Mouse (Mus musculus) embryonic facial prominence, embryonic 15.5 days (tissue): ENCODE data around the gene Slc45a3. TPM values are rescaled to one million over a fixed set of nuclear protein-coding genes. Genes with fewer than 3 reads are reported as not detected.
A peak's percentile ranks its signal among the peaks of the same experiment; 100 is the strongest.

ENCODE experiments used
- ATAC-seq: fragments of 200-750 bp; cut with Nextera tagmentation; 2 replicates; pipeline ENCODE4 v1.8.0; 2017; ENCODE audit warnings: low read depth, moderate TSS enrichment; ENCODE audit not compliant: insufficient number of reproducible peaks, low FRiP score, low TSS enrichment
- H3K27ac ChIP-seq: fragments of 300-500 bp; sonication (generic); replicated peaks from 2 replicates; pipeline ENCODE4 v1.5.1; 2015; ENCODE audit warnings: mild to moderate bottlenecking, inconsistent platforms
- H3K27me3 ChIP-seq: fragments of 300-500 bp; sonication (generic); 2 replicates; pipeline ENCODE4 v1.6.1; 2015; ENCODE audit warnings: inconsistent platforms
- H3K36me3 ChIP-seq: fragments of 300-500 bp; sonication (generic); 2 replicates; pipeline ENCODE4 v1.6.1; 2015; ENCODE audit warnings: mild to moderate bottlenecking, inconsistent platforms
- H3K4me1 ChIP-seq: fragments of 300-500 bp; sonication (generic); 2 replicates; pipeline ENCODE4 v1.6.1; 2015; ENCODE audit warnings: inconsistent platforms
- H3K4me2 ChIP-seq: fragments of 300-500 bp; sonication (generic); replicated peaks from 2 replicates; pipeline ENCODE4 v1.6.1; 2015; ENCODE audit warnings: mild to moderate bottlenecking, inconsistent platforms
- H3K4me3 ChIP-seq: fragments of 300-500 bp; sonication (generic); replicated peaks from 2 replicates; pipeline ENCODE4 v1.5.1; 2015; ENCODE audit warnings: mild to moderate bottlenecking, inconsistent platforms
- H3K9ac ChIP-seq: fragments of 300-500 bp; sonication (generic); 2 replicates; pipeline ENCODE4 v1.6.1; 2015; ENCODE audit warnings: inconsistent platforms
- H3K9me3 ChIP-seq: fragments of 300-500 bp; sonication (generic); replicated peaks from 2 replicates; pipeline ENCODE4 v1.6.1; 2016; ENCODE audit warnings: inconsistent platforms
- WGBS: fragments of 180-500 bp; shearing (Covaris S2); methylation state at CpG from one replicate; pipeline ENCODE4 v1.1.7; 2015; 5-methylcytosine and 5-hydroxymethylcytosine counted together
- polyA plus RNA-seq: library from polyadenylated mRNA; unstranded; fragments of >200 nt; fragmentation: Nextera tagmentation; extraction: Ambion mirVana; gene quantifications from 2 replicates; pipeline ENCODE4 v1.2.1, GENCODE M21; 2015

The Slc45a3 gene
- polyA plus RNA-seq, 1 experiment from 2014 or later: 13.3 TPM

- Histone ChIP-seq H3K4me1 (peaks cover 28% of the 10 kb centered on the region), H3K4me2 (peak overlapping the region; percentile 4; the same call in 1 of the 2 replicates), H3K9ac (no peak overlapping the region), H3K9me3 (no peaks in the 10 kb centered on the region), H3K27me3 (no peaks in the 10 kb centered on the region), H3K4me3 (no peak overlapping the region), H3K36me3 (peaks cover 15% of the 10 kb centered on the region; the same call in 1 of the 2 replicates), H3K27ac (0 out of 2 replicates have a peak overlapping the region, but pooled peaks have one; percentile 48)
- WGBS: 74% methylated on average over 17 of the region's 17 CpGs
- no peak for ATAC-seq
Measured at GRCm38 (mm10) chr1:132010632-132011501, 48.1 kb downstream of the Slc45a3 start.

GRCm38 (mm10) chr1:132011785-132012184 lies 49.0 kb downstream of the Slc45a3 start:
- WGBS: 79% methylated on average over 2 of the region's 2 CpGs
- Histone ChIP-seq H3K9me3 (no peaks in the 10 kb centered on the region), H3K36me3 (peaks cover 19% of the 10 kb centered on the region), H3K9ac (no peak overlapping the region), H3K4me1 (peaks cover 24% of the 10 kb centered on the region), H3K4me2 (no peak overlapping the region), H3K27me3 (no peaks in the 10 kb centered on the region), H3K27ac (no peak overlapping the region), H3K4me3 (no peak overlapping the region)
- ATAC-seq: no peak

GRCm38 (mm10) chr1:132012861-132013260 lies 50.1 kb downstream of the Slc45a3 start:
- Histone ChIP-seq H3K9ac (no peak overlapping the region), H3K4me1 (peaks cover 23% of the 10 kb centered on the region), H3K4me3 (no peak overlapping the region), H3K27me3 (no peaks in the 10 kb centered on the region), H3K4me2 (no peak overlapping the region), H3K36me3 (peaks cover 28% of the 10 kb centered on the region), H3K27ac (no peak overlapping the region), H3K9me3 (no peaks in the 10 kb centered on the region)
- ATAC-seq: no peak
- 76% methylated on average over 8 of the region's 8 CpGs for WGBS

DNA sequence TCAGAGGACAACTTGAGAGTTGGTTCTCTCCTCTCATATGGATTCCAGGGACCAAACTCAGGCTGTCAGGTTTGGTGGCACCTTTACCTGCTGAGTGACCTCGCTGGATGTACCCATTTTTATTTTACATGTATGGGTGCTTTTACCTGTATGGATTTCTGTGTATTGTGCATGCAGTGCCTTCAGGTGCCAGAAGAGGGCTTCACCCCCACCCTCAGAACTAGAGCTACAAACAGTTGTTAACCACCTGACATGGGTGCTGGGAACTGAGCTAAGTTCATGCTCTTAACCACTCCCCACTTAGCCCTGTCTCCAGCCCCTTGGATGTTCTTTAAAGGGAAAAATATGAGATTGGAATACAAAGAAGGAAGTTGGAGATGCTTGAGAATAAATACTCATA lies 52.0 kb downstream of the Slc45a3 start:
- Histone ChIP-seq H3K9ac (no peak overlapping the region), H3K4me3 (no peak overlapping the region), H3K27ac (no peak overlapping the region), H3K36me3 (peaks cover 45% of the 10 kb centered on the region), H3K4me2 (no peak overlapping the region), H3K27me3 (no peaks in the 10 kb centered on the region), H3K4me1 (peaks cover 13% of the 10 kb centered on the region), H3K9me3 (no peaks in the 10 kb centered on the region)
- WGBS: 96% methylated on average over 1 of the region's 1 CpGs
- no peak for ATAC-seq

DNA sequence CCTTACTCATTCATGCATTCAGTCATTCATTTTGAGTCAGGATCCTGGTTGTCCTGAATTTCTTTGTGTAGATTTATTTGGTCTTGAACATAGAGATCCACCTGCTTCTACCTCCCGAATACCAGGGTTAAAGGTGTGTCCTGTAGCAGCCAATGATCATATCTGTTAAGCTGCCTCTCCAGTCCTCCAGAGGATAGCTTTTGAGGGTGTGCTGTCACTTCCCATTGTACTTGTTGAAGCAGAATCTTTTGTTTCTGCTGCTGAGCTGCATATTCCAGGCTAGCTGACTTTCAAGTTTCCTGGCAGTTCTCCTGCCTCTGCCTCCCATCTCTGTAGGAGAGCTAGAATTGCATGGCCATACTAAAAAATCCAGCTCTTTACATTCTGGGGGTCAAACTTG lies 53.9 kb downstream of the Slc45a3 start:
- no peak overlapping the region for H3K27ac ChIP-seq
- ATAC-seq: no peak
- no peaks in the 10 kb centered on the region for H3K9me3 ChIP-seq
- no peak overlapping the region for H3K4me3 ChIP-seq
- H3K4me2 ChIP-seq: no peak overlapping the region
- no peak overlapping the region for H3K9ac ChIP-seq
- H3K27me3 ChIP-seq: no peaks in the 10 kb centered on the region
- no peaks in the 10 kb centered on the region for H3K4me1 ChIP-seq
- H3K36me3 ChIP-seq: peaks cover 56% of the 10 kb centered on the region
- WGBS: 90% methylated on average over 1 of the region's 1 CpGs

GRCm38 (mm10) chr1:132019876-132020275 lies 57.1 kb downstream of the Slc45a3 start:
- H3K4me3 ChIP-seq: no peak overlapping the region
- H3K27ac ChIP-seq: no peak overlapping the region
- H3K36me3 ChIP-seq: peaks cover 70% of the 10 kb centered on the region

GRCm38 (mm10) chr1:132022107-132022506 lies 59.3 kb downstream of the Slc45a3 start:
- Histone ChIP-seq H3K27ac (no peak overlapping the region), H3K9ac (no peak overlapping the region), H3K27me3 (no peaks in the 10 kb centered on the region), H3K9me3 (no peaks in the 10 kb centered on the region), H3K4me1 (no peaks in the 10 kb centered on the region), H3K36me3 (peaks cover 71% of the 10 kb centered on the region), H3K4me2 (no peak overlapping the region), H3K4me3 (no peak overlapping the region)
- no peak for ATAC-seq
- WGBS: 82% methylated on average over 3 of the region's 3 CpGs

More at GRCm38 (mm10) chr1:132019876-132020275, 57.1 kb downstream of the Slc45a3 start:
- H3K9ac ChIP-seq: no peak overlapping the region
- ATAC-seq: no peak
- no peaks in the 10 kb centered on the region for H3K4me1 ChIP-seq
- no peaks in the 10 kb centered on the region for H3K9me3 ChIP-seq
- no peak overlapping the region for H3K4me2 ChIP-seq
- no peaks in the 10 kb centered on the region for H3K27me3 ChIP-seq
- WGBS: 70% methylated on average over 7 of the region's 7 CpGs

DNA sequence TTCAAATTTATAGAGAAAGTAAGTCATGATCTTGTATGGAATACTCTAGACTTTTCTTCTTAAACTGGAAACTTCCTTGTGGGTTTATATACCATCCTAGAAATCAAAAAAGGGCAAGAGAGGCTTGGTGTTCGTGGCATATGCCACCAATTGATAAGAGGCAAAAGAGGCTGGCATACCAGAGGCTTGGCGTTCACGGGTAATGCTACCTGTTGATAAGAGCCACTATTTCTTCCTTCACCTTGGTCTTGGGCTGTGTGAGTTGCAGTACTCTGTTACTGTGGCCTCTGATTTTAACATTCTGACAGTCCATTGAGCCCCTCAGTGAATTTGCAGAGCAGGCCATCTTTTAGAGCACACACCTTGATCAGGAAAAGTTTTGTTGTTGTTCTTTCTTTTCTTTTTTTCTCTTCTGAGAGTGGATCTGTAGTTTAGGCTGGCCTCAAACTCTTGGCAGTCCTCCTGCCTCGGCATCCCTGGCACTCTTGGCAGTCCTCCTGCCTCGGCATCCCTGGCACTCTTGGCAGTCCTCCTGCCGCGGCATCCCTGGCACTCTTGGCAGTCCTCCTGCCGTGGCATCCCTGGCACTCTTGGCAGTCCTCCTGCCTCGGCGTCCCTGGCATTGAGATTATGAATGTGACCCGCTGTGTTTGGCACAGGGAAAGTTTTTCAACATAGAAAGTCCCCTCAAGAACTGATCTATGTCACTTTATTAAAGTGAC lies 64.3 kb downstream of the Slc45a3 start:
- Histone ChIP-seq H3K4me3 (no peak overlapping the region), H3K36me3 (peaks cover 62% of the 10 kb centered on the region), H3K9me3 (no peaks in the 10 kb centered on the region), H3K9ac (no peak overlapping the region), H3K4me1 (no peaks in the 10 kb centered on the region; the same call in 1 of the 2 replicates), H3K4me2 (no peak overlapping the region), H3K27me3 (no peaks in the 10 kb centered on the region), H3K27ac (no peak overlapping the region)
- ATAC-seq: no peak
- WGBS: 90% methylated on average over 11 of the region's 11 CpGs

DNA sequence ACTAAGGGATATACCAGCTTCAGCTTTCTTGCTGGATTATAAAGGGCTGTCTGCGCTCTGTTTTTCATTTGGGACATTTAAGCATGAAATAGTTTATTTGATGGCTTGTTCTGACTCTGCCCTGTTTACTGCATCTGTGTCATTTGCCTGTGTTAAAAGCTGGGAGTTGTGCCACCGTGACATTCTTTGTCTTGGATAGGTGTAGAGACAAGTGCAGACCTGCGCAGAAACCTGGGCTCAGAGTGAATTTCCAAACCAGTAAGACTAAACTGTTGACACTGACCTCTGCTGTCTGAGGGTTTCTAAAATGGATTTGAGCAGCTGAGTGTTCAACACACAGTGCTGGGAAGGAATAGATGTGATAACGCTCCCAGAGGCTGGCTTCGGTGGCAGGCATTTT lies 65.2 kb downstream of the Slc45a3 start:
- ATAC-seq: no peak
- H3K9ac ChIP-seq: no peak overlapping the region
- H3K36me3 ChIP-seq: peaks cover 68% of the 10 kb centered on the region
- H3K4me1 ChIP-seq: no peaks in the 10 kb centered on the region; the same call in 1 of the 2 replicates
- 65% methylated on average over 5 of the region's 5 CpGs for WGBS
- no peaks in the 10 kb centered on the region for H3K27me3 ChIP-seq
- H3K27ac ChIP-seq: no peak overlapping the region
- H3K9me3 ChIP-seq: no peaks in the 10 kb centered on the region
- no peak overlapping the region for H3K4me3 ChIP-seq
- no peak overlapping the region for H3K4me2 ChIP-seq

DNA sequence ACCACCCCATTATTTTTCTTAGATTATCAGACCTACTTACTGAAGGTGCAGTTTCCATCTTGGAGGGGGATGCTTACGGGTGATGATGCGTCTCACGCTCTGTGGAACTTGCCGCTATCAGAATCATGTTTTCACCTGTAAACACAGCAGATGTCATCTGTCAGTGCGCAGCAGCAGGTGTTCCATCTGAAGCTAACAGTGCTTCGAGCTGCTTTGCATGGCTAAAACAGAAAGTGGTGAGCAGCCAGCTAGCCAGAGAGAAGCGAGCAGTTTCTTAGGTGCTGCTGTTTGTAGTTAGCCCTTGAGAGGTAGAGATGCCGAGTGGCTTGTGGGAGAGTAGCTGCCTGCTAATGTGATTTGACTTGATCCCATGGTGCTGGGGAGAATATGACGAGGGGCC lies 65.6 kb downstream of the Slc45a3 start:
- 84% methylated on average over 9 of the region's 9 CpGs for WGBS
- Histone ChIP-seq H3K4me2 (no peak overlapping the region), H3K9ac (no peak overlapping the region), H3K27me3 (no peaks in the 10 kb centered on the region), H3K4me1 (no peaks in the 10 kb centered on the region; the same call in 1 of the 2 replicates), H3K36me3 (peaks cover 67% of the 10 kb centered on the region), H3K27ac (no peak overlapping the region), H3K4me3 (no peak overlapping the region), H3K9me3 (no peaks in the 10 kb centered on the region)
- no peak for ATAC-seq

DNA sequence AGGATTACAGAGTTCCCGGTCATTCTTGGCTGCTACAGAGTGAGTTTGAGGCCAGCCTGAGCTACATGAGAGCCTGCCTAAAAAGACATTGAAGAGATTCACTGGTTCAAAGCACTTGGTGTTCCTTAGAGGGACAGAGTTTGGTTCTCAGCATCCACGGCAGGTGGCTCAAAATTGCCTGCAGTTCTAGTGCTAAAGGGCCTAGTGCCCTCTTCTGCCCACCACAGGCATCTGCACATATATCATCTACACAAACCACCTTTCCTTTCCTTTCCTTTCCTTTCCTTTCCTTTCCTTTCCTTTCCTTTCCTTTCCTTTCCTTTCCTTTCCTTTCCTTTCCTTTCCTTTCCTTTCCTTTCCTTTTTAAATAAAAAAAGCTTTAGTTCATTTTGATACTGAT lies 67.8 kb downstream of the Slc45a3 start:
- H3K36me3 ChIP-seq: peaks cover 65% of the 10 kb centered on the region
- no peaks in the 10 kb centered on the region for H3K27me3 ChIP-seq
- H3K27ac ChIP-seq: no peak overlapping the region
- 76% methylated on average over 2 of the region's 2 CpGs for WGBS
- no peak overlapping the region for H3K4me3 ChIP-seq
- H3K9ac ChIP-seq: no peak overlapping the region
- no peak for ATAC-seq
- H3K4me1 ChIP-seq: no peaks in the 10 kb centered on the region; the same call in 1 of the 2 replicates
- no peak overlapping the region for H3K4me2 ChIP-seq
- H3K9me3 ChIP-seq: no peaks in the 10 kb centered on the region
